Mouse (Mus musculus): ENCODE data around the gene Lsm3. TPM values are rescaled to one million over a fixed set of nuclear protein-coding genes. Genes with fewer than 3 reads are reported as not detected.

Gene Lsm3
- total RNA-seq, 4 experiments from 2014 or later = 22.9 to 26.5 (median 24.0) TPM

DNA sequence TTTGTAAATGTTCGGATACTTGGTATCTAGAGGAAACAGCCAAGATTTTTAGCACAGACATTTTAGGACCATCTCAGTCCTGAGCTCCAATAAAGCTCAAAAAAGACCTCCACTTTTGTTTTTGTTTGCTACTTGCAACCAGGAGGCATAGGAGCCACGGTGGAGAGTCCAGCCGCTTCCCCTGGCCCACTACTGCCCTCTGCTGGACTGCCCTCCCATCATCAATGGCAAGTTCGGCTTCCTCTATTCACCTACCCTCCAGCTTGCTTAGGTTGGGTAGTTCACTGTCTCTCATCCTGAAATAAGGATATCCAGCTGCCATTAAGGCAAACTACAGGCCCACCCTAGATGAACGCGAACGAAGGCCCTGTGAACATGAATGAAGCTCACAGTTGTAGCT is 6.4 kb upstream of the Lsm3 start:
- DNase-seq (ENCODE audit: low spot score in 2 of 2) = peak; percentile 49 to 55

DNA sequence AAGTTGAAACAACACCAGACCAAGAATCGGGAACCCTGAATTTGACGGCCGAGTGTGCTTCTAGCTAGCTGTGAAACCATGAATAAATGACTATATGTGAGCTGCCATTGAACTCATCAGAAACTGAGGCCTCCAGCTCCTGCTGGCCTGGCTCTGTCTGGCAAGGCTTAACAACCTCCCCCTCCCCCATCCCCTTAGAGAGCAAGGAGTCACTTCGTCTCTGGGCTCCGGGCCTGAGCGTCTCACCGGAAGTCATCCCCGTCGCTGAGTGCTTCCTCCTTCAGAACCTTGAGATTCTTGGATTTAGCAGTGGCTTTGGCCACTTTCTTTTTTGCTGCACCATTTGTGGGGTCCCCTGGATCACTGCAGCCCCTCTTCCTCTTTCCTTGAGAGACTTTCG is 5.5 kb upstream of the Lsm3 start:
- DNase-seq (ENCODE audit: low spot score in 2 of 2) = no peak

DNA sequence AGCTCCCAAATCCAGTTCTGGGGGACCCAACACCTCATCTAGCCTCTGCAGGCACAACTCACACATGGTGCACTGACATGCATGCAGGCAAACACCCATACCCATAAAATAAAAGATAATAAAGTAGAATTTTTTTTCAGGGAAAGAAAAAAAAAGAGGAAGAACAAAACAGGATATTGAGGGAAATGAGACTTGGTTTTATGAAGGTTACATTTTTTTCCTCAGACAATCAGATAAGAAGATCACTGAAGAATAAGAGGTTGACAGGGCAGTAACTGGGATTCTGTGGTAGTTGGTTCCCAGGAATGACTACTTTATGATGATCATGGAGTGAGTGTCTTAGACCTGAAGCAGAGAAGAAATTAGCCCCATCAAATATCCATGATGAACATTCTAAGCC is 1.6 kb upstream of the Lsm3 start:
- no peak for DNase-seq (ENCODE audit: low spot score in 2 of 2)

- DNase-seq (ENCODE audit: low spot score in 2 of 2) = no peak
These were observed 878 bp upstream of the Lsm3 start for GRCm38 (mm10) chr6:91514737-91515362.

DNA sequence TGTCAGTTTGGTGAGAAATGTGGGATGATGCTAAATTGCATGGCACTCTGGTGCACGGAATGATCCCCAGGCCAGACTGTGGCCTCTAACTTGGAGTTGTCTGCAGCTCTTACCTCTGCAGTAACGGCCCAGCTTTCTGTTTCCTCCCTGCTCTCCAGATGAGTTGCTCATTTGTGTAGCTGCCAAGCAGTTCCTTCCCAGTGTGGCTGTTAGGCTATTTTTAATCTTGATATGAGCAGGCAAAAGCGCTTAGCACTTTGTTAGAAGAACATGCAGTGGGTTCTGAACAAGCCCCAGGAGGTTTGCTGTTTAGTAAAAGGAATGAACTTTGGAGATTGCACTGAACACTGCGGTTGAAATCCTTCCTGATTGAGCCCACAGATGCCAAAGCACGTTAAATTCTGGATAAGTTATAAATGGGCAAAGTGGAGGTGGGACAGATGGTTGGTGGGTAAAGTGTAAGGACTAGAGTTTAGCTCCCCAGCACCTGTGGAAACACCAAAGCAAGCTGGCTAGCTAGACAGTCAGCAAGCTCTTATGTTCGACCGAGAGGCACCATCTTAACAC is 2.8 kb downstream of the Lsm3 start:
- no peak for DNase-seq (ENCODE audit: low spot score in 2 of 2)

GRCm38 (mm10) chr6:91522816-91523215 is 7.1 kb downstream of the Lsm3 start:
- DNase-seq (ENCODE audit: low spot score in 2 of 2) = no peak

GRCm38 (mm10) chr6:91525544-91525943 is 9.8 kb downstream of the Lsm3 start:
- no peak for DNase-seq (ENCODE audit: low spot score in 2 of 2)

DNA sequence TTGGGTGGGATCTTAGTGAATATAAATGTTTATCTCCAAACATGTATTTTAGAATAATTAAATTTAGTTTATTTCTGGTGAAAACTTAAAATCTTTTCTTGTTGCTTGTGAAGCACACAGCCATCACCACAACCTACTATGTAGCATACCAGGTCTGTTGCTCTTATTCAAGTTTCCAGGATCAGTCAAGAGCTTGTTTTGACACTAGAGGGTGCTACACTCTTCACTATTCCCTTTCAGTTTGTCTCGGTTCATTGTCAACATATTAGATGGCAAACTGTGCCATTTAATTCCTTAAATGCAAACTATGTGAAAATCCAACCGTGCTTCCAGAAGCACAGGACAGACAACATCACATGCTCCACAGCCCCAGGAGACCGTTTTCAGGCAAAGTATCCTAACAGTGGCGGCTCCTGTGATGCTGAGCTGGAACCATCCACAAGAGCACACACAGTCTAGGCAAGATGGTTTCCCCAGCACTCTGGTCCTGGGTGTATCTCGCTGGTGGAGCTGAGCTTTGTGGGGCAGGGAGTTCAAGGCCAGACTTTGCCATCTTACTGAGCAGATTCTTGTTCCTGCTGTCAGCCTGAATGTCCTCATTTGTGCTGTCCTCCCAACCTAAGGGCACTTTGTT is 11.6 kb downstream of the Lsm3 start:
- DNase-seq (ENCODE audit: low spot score in 2 of 2) = no peak

- DNase-seq (ENCODE audit: low spot score in 2 of 2) = peak; percentile 48 to 79
These were observed 12.5 kb downstream of the Lsm3 start for GRCm38 (mm10) chr6:91528265-91528664.

GRCm38 (mm10) chr6:91530673-91531072 is 14.9 kb downstream of the Lsm3 start:
- no peak for DNase-seq (ENCODE audit: low spot score in 2 of 2)

- DNase-seq (ENCODE audit: low spot score in 2 of 2) = no peak
These were observed 15.5 kb downstream of the Lsm3 start for GRCm38 (mm10) chr6:91531276-91531675.

- DNase-seq (ENCODE audit: low spot score in 2 of 2) = no peak
These were observed 16.9 kb downstream of the Lsm3 start for GRCm38 (mm10) chr6:91532661-91533060.

DNA sequence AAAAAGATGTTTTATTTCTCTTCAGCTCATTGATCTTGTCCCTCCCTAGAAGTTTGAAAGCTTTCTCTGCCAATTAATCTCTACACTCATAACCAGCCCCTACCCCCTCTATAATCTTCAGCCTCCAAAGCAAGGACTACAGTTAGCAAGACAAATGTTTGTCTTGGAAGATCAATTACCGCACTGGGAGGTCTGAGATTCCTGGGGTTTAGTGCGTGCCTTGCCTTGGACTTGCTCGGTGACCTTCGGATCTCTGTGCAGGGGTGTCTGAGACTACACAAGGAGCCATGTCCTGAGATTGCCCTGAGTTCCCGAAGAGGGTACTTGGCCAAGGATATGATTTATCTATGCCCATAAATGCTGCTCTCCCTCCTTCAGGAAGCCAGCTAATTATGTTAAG is 17.6 kb downstream of the Lsm3 start:
- DNase-seq (ENCODE audit: low spot score in 2 of 2) = no peak

DNA sequence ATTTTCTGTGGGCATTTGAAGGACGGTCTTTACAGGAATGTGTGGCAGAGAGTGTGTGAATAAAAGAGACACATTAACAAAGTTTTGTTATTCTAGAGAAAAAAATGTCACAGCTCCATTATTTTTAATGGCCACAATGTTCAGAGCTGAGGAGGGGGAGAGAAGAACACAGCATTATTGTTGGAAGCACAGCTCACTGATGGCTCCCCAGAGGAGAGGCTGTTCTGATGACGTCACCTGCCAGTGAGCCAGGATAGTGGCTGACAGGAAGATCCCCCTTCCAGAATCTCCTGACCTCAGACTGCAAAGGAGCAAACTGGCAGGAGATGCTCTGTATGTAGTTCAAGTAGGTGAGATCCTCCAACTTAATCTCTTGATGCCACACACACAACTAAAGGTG is 18.0 kb downstream of the Lsm3 start:
- DNase-seq (ENCODE audit: low spot score in 2 of 2) = no peak

DNA sequence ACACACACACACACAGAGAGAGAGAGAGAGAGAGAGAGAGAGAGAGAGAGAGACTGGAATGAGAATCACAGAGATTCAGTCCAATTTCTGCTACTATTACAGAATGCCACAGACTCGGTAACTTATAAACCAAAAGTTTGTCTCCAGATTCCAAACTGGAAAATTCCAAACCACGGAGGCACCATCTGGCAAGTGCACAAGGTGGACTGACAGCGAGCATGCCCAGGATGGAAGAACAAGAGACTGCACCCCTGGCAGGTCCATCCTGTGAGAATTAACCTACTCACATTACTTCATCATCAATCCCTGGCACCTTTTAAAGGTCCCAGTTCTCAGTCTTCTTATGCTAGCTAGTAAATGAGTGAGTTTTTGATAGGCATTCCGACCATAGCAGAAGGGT is 18.5 kb downstream of the Lsm3 start:
- no peak for DNase-seq (ENCODE audit: low spot score in 2 of 2)

DNA sequence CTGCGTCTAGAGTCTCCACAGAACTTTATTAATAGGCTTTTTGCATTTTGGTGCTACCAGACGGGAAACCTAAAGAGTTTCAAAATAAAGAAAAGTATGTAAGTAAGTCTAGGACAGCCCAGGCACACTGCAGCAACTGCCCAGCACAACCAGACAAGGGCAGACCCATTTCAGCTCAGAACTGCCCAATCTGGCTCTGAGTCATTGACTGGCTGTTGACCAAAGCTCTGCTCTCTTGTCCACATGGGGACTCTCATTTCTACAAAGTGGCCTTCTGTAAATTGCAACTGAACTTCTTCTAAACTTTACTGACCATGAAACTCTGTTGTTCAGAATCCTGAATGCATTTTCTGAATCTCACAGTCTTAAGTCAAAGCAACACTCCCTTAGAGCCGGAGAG is 19.5 kb downstream of the Lsm3 start:
- DNase-seq (ENCODE audit: low spot score in 2 of 2) = no peak

- no peak for DNase-seq (ENCODE audit: low spot score in 2 of 2)
These were observed 20.5 kb downstream of the Lsm3 start for GRCm38 (mm10) chr6:91536047-91536765.

DNA sequence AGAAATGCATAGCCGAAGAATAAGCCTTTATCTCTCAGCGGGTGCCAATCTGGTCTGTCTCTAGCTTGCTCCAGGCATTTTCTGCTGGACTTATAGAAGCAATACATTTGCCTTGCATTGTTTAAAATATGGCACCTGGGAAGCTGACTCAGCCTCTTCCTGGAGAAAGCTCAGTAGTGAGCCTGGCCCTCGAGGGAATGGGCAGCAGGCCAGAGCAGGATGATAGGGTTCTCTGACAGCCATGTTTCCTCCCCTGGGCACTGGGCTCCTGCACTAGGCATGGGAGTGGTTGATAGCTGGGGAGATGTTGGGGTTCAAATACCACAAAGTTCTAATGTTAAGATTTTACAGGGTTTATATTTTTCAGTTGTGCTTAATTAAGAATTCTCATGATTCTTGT is 25.5 kb downstream of the Lsm3 start:
- no peak for DNase-seq (ENCODE audit: low spot score in 2 of 2)

DNA sequence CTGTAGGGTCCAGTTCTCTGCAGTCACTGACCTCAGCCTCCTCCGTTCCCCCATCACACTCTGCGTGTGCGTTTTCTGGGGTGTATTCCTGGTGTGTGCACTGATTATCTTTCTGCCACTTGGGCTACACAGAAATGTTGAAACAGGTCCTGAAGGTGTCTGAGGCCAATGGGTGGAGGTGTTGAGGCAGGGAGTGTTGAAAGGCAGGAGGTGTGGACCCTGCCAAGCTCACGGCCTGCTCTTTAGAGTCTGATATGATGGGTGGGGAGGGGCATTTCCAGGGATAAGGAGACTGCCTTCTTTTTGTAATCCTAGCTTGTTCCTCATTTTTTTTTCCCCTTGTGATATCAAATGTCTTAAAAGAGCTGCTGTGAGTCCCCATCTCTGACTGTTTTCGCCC is 27.3 kb downstream of the Lsm3 start:
- DNase-seq (ENCODE audit: low spot score in 2 of 2) = no peak

DNA sequence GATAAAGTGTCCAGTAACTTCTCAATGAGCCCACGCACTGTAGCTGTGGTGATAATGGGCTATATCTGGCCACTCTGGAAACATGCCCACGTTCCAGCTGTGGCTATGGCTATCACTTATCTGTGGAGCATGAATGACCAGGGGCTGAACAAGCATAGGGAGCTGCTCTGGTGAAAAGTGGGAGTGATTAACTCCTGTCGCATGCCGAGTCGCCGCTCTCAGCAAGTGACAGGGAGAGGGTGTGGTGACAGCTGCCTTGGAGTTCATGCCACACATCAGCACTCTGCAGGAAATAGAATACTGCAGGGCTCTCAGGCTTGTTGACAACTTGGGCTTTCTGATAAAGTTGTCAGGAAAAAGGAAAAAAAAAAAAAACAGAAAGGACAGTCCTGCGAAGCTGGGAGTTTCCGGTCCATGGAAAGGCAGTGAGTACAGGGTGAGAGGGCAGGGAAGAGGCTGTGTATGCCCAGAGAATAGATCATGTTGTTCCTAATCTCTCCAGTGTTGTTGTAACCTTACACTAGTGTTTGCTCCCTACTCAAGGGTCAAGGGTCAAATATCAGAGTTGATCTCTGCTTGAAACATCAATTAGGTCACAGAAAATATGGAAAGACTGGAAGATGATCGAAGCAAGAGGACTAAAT is 30.6 kb downstream of the Lsm3 start:
- DNase-seq (ENCODE audit: low spot score in 2 of 2) = no peak

DNA sequence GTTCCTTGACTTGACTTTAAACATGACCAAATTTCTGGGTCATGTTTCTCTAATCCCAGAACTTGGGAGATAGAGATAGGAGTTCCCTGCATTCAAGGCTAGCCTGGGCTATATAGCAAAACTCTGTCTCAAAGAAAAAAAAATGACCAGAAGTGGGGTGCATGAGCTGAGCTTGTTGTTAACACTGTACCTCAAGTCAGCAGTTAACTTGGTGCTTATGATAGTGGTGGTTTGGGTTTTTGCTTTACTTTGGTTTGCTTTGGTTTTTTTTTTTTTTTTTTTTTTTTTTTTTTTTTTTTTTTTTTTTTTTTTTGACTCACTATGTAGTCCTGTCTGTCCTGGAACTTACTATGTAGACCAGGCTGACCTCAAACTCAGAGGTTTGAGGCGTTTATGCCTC is 31.6 kb downstream of the Lsm3 start:
- no peak for DNase-seq (ENCODE audit: low spot score in 2 of 2)

DNA sequence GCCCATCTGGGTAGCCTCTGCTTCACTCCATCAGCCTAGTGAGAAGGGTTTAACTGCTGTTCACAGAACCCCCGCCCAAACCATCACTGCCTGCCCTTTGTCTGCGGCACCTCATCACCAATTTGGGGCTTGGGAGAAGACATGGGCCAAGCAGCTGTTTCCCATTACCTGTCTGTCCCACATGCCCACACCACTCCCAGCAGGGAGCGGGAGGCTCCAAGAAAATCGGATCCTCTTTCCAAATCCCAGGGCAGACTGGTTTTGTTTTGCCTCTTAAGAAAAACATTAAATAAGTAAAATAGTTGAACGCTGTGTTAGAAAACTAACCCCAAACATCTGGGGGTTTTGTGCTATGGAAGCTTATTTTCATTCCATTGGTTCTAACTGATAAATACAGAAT is 33.9 kb downstream of the Lsm3 start:
- DNase-seq (ENCODE audit: low spot score in 2 of 2) = no peak
